Mouse (Mus musculus) cerebellum, adult 9-11 months (tissue): Measurements from ENCODE around the gene Prss28.

ENCODE experiments used
- DNase-seq: peaks from one replicate; pipeline ENCODE4 v3.0.0; 2022

Gene Prss28

GRCm38 (mm10) chr17:25308346-25308745, at the start of gene Prss28:
TSS of gene Prss28 (plus strand) at chr17:25308646.
- no peak for DNase-seq

GRCm38 (mm10) chr17:25264453-25264852, 44.0 kb upstream of the Prss28 start:
- peak; percentile 32 for DNase-seq

- no peak for DNase-seq
These were observed 37.6 kb upstream of the Prss28 start for GRCm38 (mm10) chr17:25270795-25271335.

- no peak for DNase-seq
These were observed 36.1 kb upstream of the Prss28 start for GRCm38 (mm10) chr17:25272326-25272725.

GRCm38 (mm10) chr17:25272951-25273705, 35.3 kb upstream of the Prss28 start:
- DNase-seq, result peak; percentile 92

GRCm38 (mm10) chr17:25273706-25274501, 34.5 kb upstream of the Prss28 start:
- peak; percentile 95 for DNase-seq

GRCm38 (mm10) chr17:25274571-25275346, 33.7 kb upstream of the Prss28 start, which contains the start of gene Ube2i:
TSS of gene Ube2i (minus strand) at chr17:25274622.
- no peak for DNase-seq

- no peak for DNase-seq
These were observed 32.6 kb upstream of the Prss28 start for GRCm38 (mm10) chr17:25275833-25276232.

GRCm38 (mm10) chr17:25282133-25282532, 26.3 kb upstream of the Prss28 start:
- DNase-seq, result no peak

GRCm38 (mm10) chr17:25285033-25285432, 23.4 kb upstream of the Prss28 start:
- peak; percentile 82 for DNase-seq

GRCm38 (mm10) chr17:25288842-25289241, 19.6 kb upstream of the Prss28 start:
- no peak for DNase-seq

- DNase-seq, result no peak
These were observed 18.0 kb upstream of the Prss28 start for GRCm38 (mm10) chr17:25290411-25290810.

- DNase-seq, result no peak
These were observed 15.0 kb upstream of the Prss28 start for GRCm38 (mm10) chr17:25293495-25293894.

GRCm38 (mm10) chr17:25294111-25294510, 14.3 kb upstream of the Prss28 start:
- no peak for DNase-seq

- no peak for DNase-seq
These were observed 10.4 kb upstream of the Prss28 start, which contains the start of gene Prss34 for GRCm38 (mm10) chr17:25298094-25298493. TSS of gene Prss34 (plus strand) at chr17:25298394.

GRCm38 (mm10) chr17:25318354-25318753, 9.9 kb downstream of the Prss28 start, which contains the start of gene Prss29:
TSS of gene Prss29 (plus strand) at chr17:25318654.
- DNase-seq, result no peak

- DNase-seq, result no peak
These were observed 12.4 kb downstream of the Prss28 start for GRCm38 (mm10) chr17:25320819-25321218.

GRCm38 (mm10) chr17:25322930-25323329, 14.5 kb downstream of the Prss28 start:
- DNase-seq, result no peak

- no peak for DNase-seq
These were observed 23.9 kb downstream of the Prss28 start for GRCm38 (mm10) chr17:25332321-25332720.

GRCm38 (mm10) chr17:25333943-25334342, 25.5 kb downstream of the Prss28 start:
- DNase-seq, result peak; percentile 10

- DNase-seq, result no peak
These were observed 29.8 kb downstream of the Prss28 start for GRCm38 (mm10) chr17:25338218-25338617.

GRCm38 (mm10) chr17:25340003-25340402, 31.6 kb downstream of the Prss28 start:
- no peak for DNase-seq

GRCm38 (mm10) chr17:25341490-25341889, 33.0 kb downstream of the Prss28 start:
- DNase-seq, result no peak
